Mouse (Mus musculus): ENCODE results near the gene E2f2.

GRCm38 (mm10) chr4:136214828-136215227 lies 42.6 kb downstream of the E2f2 start:
- no peak for TF ChIP-seq POLR2A (IDR thresholded peaks at IDR 0.05; ENCODE audit: borderline replicate concordance, extremely low read depth, insufficient read depth, insufficient read length, poor library complexity, severe bottlenecking)
- TF ChIP-seq CTCF (IDR thresholded peaks at IDR 0.05; ENCODE audit: borderline replicate concordance, extremely low read depth, insufficient read depth, insufficient read length): no peak

Measured in brain, embryonic 14.5 days (tissue).